Mouse (Mus musculus) ES-E14 (cell line): ENCODE measurements at regions not wholly inside any gene's neighbourhood (a gene's known extent, or its start where the extent isn't known, plus 50 kb on each side); places are given as distances from the start of the nearest gene placed in this dataset.
A peak's percentile ranks its signal among the peaks of the same experiment; 100 is the strongest.

Source experiments
- DNase-seq: peaks from one replicate; pipeline ENCODE4 v3.0.0-alpha.2; 2013; ENCODE audit warnings: low read depth, low spot score
- H3K27ac ChIP-seq: 2 replicates; pipeline ENCODE4 v1.5.1; 2012; ENCODE audit warnings: low read depth, mild to moderate bottlenecking, low read length, moderate library complexity, mixed read lengths; ENCODE audit not compliant: poor library complexity, insufficient read depth, severe bottlenecking
- H3K36me3 ChIP-seq: 2 replicates; pipeline ENCODE4 v1.6.1; 2012; ENCODE audit warnings: mild to moderate bottlenecking, low read length, moderate library complexity, mixed read lengths; ENCODE audit not compliant: control insufficient read depth, poor library complexity, insufficient read depth, severe bottlenecking
- H3K4me1 ChIP-seq, 2 experiments: fragments of 150-350 bp in 1 of 2; sonication (generic) in 1 of 2; 2 replicates each; pipeline ENCODE4 v1.6.1; 2012; ENCODE audit warnings: low read length in 2 of 2, mild to moderate bottlenecking in 1 of 2, mixed read lengths in 1 of 2; ENCODE audit not compliant: control insufficient read depth in 2 of 2, insufficient read depth in 2 of 2, poor library complexity in 1 of 2
- H3K4me3 ChIP-seq, 2 experiments: fragments of 150-350 bp in 1 of 2; sonication (generic) in 1 of 2; 2 replicates each; pipeline ENCODE4 v1.5.1; 2012; ENCODE audit warnings: low read length in 2 of 2, low read depth in 1 of 2, mild to moderate bottlenecking in 1 of 2, mixed read lengths in 1 of 2; ENCODE audit not compliant: insufficient read depth in 1 of 2, poor library complexity in 1 of 2, severe bottlenecking in 1 of 2
- H3K9ac ChIP-seq: 2 replicates; pipeline ENCODE4 v1.6.1; 2012; ENCODE audit warnings: low read depth, mild to moderate bottlenecking, low read length, mixed read lengths; ENCODE audit not compliant: poor library complexity, insufficient read depth, severe bottlenecking
- H3K9me3 ChIP-seq: fragments of 150-350 bp; sonication (generic); 2 replicates; pipeline ENCODE4 v1.6.1; 2012; ENCODE audit warnings: low read depth, mild to moderate bottlenecking, low read length; ENCODE audit not compliant: control insufficient read depth, insufficient read depth
- CHD2 ChIP-seq: IDR thresholded peaks from 2 replicates; pipeline ENCODE4 v1.6.1; 2014; ENCODE audit warnings: mild to moderate bottlenecking, low read depth, low read length, inconsistent platforms
- HCFC1 ChIP-seq: IDR thresholded peaks from 2 replicates; pipeline ENCODE4 v1.6.1; 2012; ENCODE audit warnings: low read length, inconsistent platforms, borderline replicate concordance; ENCODE audit not compliant: insufficient read depth
- MAFK ChIP-seq: IDR thresholded peaks from 2 replicates; pipeline ENCODE4 v1.6.1; 2014; ENCODE audit warnings: mild to moderate bottlenecking, low read depth, low read length, inconsistent platforms; ENCODE audit not compliant: insufficient read depth
- ZC3H11A ChIP-seq: IDR thresholded peaks from 2 replicates; pipeline ENCODE4 v1.6.1; 2012; ENCODE audit warnings: low read depth, mild to moderate bottlenecking, inconsistent platforms, low read length, borderline replicate concordance
- ZNF384 ChIP-seq: IDR thresholded peaks from 2 replicates; pipeline ENCODE4 v1.6.1; 2012; ENCODE audit warnings: low read depth, low read length, inconsistent platforms
- in situ Hi-C, 2 experiments: fragments of 600-800 bp; cut with MboI; formaldehyde crosslinking; loops; one replicate each; pipeline ENCODE4 v1.15.1; 2025; ENCODE audit warnings: low sequenced_read_pairs in 2 of 2, inconsistent platforms in 1 of 2; ENCODE audit not compliant: unreplicated experiment in 2 of 2

DNA sequence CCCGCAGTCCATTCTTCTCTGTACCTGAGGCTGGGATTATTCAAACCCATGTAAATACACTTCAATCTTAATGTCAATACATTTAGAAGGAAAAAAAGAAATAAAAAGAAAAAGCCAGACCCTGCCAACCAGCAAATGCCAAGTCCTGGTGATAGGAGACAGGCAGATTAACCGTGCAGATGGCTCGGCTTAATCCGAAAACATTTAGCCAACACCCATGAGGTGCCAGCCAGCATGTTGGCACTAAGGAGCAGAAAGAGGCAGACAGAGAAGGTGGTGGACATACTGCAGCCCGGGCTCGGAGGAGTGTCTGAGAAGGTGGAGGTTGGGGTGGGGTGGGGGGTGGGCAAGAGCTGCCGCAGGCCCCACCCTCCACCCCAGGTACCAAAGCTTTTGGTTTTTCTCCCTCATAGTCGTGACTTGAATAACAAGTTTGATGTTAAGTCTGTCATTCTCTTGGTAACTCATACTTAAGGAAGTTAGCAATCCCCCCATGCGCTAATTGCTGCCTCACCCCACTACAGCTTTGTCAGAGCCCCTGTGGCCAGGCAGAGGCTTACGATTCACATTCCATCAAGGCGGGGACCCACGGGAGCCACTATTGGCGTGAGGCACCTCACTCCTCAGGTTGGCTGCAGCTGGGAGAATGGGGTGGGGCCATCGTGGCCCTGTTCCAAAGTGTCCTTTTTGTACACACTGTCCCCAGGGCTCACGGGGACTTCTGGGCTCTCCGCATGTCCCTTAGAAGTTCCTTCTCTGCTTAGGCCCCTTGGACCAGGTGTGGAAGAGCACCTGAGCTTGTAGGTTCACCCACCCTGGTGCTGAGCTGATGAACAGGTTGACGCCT, 99.6 kb upstream of the Lemd2 start:
- Histone ChIP-seq H3K9ac (no peak overlapping the region), H3K4me1 (no peaks in the 10 kb centered on the region), H3K27ac (no peak overlapping the region), H3K4me3 (no peak overlapping the region), H3K9me3 (no peaks in the 10 kb centered on the region; the same call in 1 of the 2 replicates), H3K36me3 (no peaks in the 10 kb centered on the region)
- no peak for DNase-seq
- TF ChIP-seq ZNF384 (no peak), MAFK (no peak), ZC3H11A (no peak), CHD2 (no peak), HCFC1 (no peak)
- in situ Hi-C loops = no loop called here

- no peak overlapping the region for H3K9ac ChIP-seq
- no peak for DNase-seq
Measured at GRCm38 (mm10) chr17:27303061-27303460, 98.8 kb upstream of the Lemd2 start.

DNA sequence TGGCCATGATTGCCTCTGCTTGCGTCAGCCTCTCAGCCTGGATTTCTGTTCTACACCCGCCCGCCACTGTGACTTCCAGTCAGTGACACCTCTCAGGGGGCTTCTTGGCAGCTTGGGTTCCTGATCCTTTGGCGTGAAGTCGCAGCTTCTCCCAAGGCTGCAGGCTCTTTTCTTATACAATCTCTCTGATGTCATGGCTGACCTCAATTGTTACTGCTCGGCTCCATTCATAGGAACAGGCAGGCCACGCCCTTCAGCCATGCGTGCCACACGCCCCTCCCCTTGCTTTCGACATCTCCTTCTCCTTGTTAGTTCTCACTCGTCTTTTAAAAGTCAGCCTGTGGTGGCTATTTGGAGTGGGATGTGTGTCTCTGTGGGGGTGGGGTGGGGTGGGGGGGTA, 97.1 kb upstream of the Lemd2 start:
- H3K27ac ChIP-seq = no peak overlapping the region
- H3K9ac ChIP-seq = no peak overlapping the region
- peaks cover 2% of the 10 kb centered on the region; the same call in 1 of the 2 replicates for H3K9me3 ChIP-seq
- TF ChIP-seq MAFK (no peak), ZNF384 (no peak), ZC3H11A (no peak), CHD2 (no peak), HCFC1 (no peak)
- in situ Hi-C loops = no loop called here
- peak; percentile 39 for DNase-seq
- H3K36me3 ChIP-seq = no peaks in the 10 kb centered on the region
- no peak overlapping the region for H3K4me3 ChIP-seq
- H3K4me1 ChIP-seq = no peaks in the 10 kb centered on the region

More at GRCm38 (mm10) chr17:27303061-27303460, 98.8 kb upstream of the Lemd2 start:
- H3K4me3 ChIP-seq = no peak overlapping the region
- H3K9me3 ChIP-seq = no peaks in the 10 kb centered on the region; the same call in 1 of the 2 replicates
- in situ Hi-C loops = no loop called here
- TF ChIP-seq HCFC1 (no peak), ZC3H11A (no peak)
- no peaks in the 10 kb centered on the region for H3K36me3 ChIP-seq
- no peaks in the 10 kb centered on the region for H3K4me1 ChIP-seq
- no peak overlapping the region; the same call in 1 of the 2 replicates for H3K27ac ChIP-seq

- H3K27ac ChIP-seq = no peak overlapping the region
- no peak overlapping the region for H3K4me3 ChIP-seq
- no peak overlapping the region for H3K9ac ChIP-seq
- DNase-seq = no peak
- peaks cover 6% of the 10 kb centered on the region for H3K9me3 ChIP-seq
- no peaks in the 10 kb centered on the region for H3K4me1 ChIP-seq
- TF ChIP-seq ZNF384 (no peak), MAFK (no peak), CHD2 (no peak), ZC3H11A (no peak), HCFC1 (no peak)
- in situ Hi-C loops = no loop called here
- H3K36me3 ChIP-seq = no peaks in the 10 kb centered on the region
Measured at GRCm38 (mm10) chr17:27299297-27299696, 95.0 kb upstream of the Lemd2 start.
